Mouse (Mus musculus) cerebellum, postnatal 10 days (tissue): ENCODE measurements at regions not wholly inside any gene's neighbourhood (a gene's known extent, or its start where the extent isn't known, plus 50 kb on each side); places are given as distances from the start of the nearest gene placed in this dataset.

Experiments
- DNase-seq, 2 experiments: peaks; one replicate each; pipeline ENCODE4 v3.0.0; 2021; ENCODE audit warnings: mixed read lengths in 2 of 2

DNA sequence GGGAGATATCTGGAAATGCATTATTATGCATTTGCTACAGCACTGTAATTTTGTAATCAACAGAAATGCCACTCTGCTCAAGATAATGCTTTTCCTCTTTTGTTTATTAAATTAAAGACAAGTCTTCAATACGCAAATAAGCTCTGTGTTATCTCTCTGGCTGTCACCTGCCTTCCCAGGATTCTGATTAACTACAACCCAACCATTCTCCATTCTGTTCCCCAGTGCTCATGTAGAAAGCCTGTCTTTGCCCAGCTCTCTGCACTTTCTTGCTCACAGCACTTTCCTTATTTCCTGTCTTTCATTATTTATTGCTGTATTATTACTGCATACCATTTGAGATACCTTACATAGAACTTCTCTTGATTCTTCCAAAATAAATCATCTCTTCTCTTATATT is 525.6 kb downstream of the Cd109 start:
- DNase-seq, result no peak

DNA sequence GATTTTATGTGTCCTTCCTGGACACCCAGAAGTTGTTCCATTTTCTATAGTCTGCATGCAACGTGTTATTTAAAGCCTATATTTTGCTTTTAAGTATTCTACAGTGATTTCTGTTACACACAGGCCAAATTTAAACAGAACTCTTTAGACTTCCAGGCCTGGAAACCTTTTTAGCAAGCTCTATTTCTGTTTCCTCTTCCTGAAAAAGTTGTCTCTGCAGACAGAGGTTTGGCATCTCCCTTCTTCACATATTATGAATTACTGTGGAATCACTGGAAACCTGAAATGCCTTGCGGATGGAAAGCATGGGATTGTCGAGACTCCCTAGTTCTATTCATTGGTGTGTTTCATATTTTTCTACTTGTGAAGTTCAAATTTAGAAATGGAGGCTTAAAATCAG is 530.7 kb downstream of the Cd109 start:
- no peak for DNase-seq

DNA sequence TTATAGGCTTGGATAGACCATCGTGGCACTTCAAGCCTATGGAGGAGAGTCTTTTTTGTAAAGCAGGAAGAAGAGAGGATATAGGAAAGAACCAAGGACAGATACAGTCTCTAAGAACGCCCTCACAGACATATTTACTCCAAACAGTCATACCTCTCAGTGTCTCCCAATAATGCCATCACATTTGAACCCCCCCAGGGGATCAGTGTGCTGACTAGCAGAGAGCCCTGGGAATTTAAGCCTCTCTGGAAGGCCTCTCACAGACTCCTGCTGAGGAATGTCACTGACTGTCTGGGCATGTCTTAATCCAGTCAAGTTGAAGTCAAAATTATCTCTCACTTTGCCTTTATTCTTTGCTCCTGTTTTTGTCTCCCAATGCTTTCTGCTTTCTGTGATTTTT is 550.2 kb downstream of the Cd109 start:
- DNase-seq, result no peak

DNA sequence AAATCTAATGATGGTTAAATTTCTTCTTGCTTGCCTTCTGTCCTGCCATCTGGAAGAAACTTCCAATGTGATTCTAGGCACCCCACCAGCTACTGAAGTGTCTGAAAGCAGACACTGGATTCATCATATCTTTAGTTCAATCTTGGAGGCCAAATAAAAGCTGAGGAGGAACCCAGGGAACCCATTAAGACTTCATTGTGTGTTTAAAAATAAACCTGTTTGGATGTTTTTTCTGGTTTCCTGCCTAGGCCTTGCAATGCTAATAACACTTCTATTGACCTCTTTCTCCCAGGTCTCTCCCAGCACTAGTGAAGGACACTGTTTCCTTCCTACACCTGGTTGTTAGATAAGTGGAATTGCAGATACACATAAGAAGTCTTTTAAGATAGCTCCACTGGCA is 545.6 kb downstream of the Col12a1 start:
- DNase-seq, result no peak

DNA sequence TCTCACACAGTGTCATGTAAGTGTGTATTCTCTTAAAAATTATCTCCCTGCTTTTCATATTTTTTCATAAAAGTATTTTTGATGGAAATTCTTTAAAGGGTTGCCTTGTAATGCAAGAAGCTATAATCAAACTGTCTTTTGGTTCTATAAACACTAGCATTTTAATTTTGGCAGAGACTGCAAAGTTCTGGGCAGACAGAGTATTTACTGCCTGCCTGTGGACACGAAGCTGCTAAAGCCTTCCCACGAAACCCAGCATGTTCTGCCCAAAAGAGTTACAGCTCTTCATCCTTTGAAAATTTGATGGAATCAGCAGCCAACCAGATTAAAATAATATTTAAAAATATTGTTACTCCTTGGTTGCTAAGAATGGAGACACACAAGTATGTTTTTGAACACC is 538.7 kb downstream of the Col12a1 start:
- peak in 1 of 2 experiments; percentile 5 for DNase-seq

DNA sequence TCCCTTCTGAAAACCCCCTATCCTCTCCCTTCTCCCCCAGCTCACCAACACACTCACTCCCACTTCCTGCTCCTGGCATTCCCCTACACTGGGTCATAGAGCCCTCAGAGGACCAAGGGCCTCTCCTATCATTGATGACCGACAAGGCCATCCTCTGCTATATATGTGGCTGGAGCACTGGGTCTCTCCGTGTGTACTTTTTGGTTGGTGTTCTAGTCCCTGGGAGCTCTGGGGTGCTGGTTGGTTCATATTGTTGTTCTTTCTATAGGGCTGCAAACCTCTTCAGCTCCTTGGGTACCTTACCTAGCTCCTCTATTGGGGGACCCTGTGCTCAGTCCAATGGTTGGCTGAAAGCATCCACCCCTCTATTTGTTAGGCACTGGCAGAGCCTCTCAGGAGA is 523.2 kb downstream of the Col12a1 start:
- no peak for DNase-seq

DNA sequence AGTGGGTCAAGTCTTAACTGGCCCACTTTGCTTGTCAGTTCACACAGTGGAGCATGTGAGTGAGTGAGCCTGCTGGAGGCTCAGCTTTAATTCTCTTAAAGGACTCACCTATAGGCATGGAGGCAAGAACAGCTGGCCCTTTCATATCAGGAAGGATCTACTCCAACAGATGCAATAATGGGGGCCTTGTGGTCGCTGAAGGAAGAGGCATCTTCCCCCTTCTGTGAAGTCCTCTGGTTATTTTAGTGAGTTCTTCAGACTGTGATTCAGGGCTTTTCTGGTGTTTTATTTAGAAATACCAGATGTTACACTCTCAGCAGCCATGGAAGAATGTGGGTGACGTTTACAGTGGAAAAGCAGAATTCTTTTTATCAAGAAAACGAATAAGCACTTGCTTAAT is 516.9 kb downstream of the Col12a1 start:
- no peak for DNase-seq

DNA sequence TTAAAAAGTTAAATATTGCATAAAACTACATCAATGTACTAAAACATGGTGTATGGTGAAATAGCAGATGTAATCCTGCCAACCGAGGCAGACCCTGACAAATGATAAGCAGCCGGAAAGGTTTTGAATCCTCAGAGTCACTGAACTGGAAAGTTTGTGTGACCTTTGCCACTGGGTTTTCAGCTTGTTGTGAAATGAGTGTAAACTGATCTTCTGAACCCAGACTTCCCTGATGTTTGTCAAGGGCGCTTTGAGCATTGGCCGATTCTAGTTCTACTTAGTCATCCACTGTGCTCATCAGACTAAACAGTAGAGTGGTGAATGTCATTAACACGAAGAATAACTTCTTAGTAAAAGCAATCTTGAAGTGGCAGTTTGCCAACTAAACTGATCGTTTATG is 505.3 kb downstream of the Col12a1 start:
- no peak for DNase-seq

DNA sequence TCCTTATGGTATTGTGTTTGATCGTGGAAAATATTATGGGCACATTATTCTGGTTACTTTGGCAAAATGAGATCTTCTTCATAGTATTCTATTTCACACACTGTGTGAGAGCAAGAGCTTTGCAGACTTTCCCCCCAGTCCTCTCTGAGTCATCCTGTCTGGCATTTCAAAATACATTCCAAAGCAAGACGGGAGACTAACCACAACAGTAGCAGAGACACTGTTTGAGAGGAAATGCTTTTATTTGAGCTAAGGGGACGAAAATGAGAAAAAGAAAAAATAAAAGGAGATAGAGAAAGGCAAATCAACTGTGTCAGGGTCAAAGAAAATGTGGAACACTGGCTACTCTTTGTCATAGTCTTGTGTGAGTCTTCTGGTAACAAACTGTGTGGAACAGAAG is 502.6 kb downstream of the Col12a1 start:
- no peak for DNase-seq

DNA sequence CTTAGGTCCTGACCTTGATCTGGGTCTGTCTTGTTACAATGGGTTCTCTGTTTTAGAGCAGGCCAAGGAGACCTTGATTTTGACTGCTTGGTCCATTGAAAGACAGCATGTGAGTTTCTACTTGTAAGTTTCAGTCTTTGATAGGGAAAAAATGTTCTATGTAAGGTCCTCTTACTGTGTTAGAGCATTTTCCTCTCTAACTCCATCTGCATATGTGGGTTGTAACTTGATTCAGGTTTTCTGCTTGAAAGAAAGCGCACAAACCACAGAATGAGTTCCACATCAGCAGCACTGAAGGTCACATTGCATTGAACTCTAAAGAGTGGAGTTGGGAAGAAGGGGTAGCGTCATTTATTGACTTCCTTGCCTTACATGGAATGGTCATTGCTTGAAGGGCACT is 502.2 kb downstream of the Col12a1 start:
- DNase-seq, result no peak

DNA sequence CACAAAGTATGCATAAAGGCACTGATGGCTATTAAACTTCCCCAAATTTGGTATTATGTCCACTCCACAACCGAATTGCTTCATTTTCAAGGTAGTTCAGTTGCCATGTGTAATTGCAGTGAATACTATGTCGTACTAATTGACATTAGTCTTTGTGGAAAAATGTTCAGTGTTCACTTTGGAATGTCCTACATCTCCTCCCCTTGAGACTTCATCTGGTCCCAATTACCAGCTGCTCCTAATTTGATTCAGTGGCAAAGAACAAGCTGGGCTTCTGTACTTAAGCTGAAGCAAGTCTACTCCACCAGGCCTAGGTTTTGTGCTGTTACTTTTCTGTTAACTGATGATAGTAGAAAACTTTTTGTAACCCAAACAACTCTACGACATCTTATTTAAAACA is 485.6 kb downstream of the Col12a1 start:
- DNase-seq, result no peak

DNA sequence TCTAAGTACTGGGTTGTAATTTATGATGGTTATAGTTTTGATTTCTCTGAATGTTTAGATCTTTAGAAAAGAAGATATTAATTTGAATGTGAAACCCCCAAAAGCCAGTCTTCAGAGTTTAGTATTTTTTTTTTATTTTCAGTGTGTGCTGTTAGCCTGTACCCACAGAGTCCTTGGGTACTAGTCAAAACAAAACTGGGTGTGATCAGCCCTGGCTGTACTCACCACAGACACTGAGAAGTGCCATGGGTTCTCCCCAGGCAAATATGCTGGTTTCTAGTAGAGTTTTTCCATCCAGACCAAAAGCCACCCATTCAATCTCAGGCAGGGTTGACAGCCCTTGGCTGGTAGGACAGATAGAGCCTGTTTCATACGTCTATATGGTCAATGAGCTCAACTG is 484.9 kb downstream of the Col12a1 start:
- DNase-seq, result no peak

DNA sequence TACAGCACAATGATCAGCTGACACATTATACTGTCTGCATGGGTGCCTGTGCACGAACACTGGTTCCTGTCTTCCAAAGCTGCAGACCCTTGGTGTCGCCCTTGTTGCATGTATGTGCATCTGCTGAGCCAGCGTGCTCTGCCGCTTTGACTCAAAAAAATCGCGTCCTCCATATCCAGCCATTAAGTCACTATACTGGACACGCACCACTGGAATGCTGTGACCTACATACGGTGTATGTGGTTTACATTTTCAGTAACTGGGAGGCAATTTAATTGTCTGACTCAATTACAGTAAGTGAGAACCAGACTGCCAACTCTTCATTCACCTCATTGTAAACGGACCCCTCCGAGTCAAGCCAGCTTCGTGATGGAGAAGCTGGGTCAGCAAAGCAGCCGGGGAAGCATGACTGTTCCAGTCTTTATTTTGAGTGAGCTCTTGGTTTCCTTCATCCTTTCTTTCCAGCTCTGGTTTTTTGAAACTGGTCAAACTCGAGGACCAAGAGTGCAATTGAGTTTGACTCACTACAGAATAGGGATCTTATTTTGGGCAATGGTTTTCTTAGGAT is 448.9 kb downstream of the Col12a1 start:
- peak; percentile 65 to 71 for DNase-seq

DNA sequence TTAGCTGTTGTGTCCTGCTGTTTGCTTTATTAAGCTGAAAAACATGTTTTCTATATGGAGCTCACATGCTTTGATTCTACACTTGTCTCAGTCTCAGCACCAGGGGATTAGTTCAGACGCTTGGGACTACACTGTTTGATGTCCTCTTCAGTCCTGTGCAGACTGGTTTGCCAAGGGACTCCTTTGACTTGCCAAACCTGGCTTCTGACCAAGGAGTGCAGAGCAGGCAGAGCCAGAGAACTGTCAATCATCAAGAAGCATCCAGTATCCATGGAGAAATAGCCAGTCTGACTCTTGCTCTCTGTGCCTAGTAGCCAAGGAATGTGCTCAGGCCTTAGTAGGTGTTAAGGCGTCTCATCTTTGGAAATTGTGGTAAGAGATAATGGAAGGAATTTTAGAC is 448.4 kb downstream of the Col12a1 start:
- DNase-seq, result peak; percentile 94

DNA sequence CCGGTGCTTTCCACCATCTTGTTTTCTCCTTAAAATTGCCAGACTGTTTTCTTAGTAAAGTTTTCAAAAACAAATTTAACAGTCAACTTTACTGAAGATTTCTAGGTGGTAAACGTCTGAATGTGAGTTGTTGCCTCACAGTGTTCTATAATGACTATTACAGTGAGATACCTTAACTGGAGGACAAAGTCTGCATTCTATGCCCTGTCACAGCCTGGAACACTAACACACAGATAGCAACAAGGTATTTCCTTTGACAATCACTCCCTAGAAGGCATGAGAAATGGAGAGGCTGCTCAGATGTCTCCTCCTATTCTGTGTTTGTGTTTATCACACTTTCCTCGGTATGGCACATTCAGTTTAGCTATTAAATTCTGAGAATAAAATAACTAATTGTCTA is 430.8 kb downstream of the Col12a1 start:
- no peak for DNase-seq

DNA sequence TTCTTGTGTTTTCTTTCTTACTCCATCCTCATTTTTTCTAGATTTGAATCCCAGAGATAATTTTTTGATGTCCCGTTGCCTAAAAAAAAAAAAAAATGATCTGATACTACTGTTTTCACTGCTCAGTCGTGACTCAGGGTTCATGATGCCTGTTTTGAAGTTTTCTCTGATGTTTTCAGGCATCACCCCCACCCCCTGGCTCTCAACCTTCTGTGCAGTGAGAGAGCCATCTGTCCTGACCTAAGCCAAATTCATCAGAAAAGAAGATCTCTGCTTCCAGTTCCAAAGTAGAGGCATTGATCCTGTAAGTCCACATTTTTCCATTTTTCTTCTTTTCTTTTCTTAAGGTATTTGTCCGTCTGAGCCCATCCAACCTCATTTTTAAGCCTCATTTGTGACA is 423.3 kb downstream of the Col12a1 start:
- peak; percentile 68 to 78 for DNase-seq

DNA sequence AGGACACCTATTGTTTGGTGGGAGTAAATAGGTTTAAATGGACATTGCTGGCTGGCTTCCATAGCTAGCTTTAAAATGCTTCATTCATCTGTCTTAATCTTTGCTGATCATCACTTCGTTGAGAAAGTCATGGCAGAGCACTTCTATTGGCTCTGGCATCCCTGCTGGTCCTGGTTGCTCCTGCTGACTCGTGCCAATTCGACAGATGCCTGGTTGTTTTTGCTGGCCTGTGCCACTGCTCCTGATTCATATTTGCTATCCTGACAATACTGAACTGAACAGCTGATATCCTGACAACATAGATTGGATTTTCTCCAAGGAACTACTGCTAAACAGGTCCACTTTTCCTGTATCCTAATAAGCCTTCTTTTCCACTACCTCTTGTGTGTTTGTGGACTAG is 417.1 kb downstream of the Col12a1 start:
- peak; percentile 87 to 91 for DNase-seq

DNA sequence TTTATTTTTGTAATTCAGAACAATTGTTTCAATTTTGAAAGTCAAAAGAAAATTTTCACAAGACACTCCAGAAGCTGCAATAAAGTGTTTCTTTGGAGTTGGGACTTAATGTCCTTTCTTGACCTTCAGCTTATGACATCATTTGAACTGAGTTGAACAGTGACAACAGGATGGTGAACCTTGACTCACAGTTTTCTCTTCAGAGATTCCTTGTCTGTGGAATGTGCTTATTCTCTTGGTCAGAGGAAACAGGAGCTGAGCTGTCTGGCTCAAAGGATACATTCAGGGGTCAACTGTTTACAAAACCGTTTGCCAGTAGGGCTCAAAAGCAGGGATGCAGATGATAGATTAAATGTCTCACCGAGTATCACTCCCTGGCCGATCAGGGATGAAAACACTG is 408.0 kb downstream of the Col12a1 start:
- no peak for DNase-seq

DNA sequence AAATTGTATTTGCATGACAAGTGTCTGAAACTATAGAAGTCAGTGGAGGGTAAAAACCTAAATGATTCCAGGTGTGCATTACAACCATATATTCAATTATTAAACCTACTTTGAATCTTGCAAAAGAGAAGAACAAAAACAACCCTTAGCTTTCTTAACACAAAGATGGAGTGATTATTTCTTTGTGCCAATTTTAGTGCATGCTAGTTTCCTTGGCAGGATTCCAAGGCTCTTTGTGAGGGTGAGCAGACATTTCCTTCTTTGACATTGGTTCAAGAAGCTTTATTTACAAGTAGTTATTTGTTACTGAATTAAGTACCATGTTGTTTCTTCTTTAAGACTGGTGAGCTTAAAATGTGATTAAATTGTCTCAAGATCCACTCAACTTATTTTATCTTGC is 401.2 kb downstream of the Col12a1 start:
- peak; percentile 20 to 49 for DNase-seq

DNA sequence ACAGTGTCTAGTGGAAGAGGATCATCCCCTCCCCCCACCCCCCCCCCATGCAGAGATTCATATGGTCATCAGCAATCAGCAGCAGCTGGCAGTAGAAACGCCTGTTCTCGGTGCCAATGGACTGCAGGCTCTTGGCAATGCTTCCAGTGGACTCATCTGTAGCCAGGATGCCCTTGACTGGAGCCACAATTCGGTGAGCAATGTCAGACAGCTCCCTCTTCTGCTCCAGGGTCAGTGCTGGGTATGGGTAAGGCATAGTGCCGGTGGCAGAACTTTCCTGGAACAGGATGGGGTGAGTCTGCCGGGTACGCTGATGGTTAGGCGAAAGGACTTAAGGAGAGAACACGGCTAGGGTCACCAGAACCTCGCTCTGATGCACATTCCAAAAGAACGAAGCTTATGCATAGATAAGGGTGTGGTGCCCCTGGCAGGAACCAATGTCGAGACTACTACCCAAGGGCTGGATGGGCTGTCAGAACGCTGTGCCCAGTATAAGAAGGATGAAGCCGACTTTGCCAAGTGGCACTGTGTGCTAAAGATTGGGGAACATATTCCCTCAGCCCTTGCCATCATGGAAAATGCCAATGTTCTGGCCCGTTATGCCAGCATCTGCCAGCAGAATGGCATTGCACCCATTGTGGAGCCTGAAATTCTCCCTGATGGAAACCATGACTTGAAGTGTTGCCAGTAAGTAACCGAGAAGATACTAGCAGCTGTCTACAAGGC is 372.1 kb downstream of the Col12a1 start:
- DNase-seq, result peak; percentile 94

DNA sequence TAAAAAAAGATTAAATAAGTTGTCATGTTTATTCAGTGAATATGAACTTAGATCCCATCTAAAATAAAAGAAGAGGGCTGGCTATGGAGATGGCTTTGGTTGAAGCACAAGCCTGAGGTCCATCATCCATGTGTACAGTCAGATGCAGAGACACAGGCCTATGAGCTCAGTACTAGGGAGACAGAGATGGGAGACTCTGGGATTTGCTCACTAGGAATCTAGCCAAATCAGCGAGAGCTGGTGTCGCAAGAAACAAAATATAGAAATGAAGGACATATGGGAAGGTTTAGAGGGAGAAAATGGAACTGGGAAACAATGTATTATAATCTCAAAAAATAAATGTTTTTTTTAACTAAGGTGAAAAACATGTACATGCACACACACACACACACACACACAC is 326.6 kb downstream of the Col12a1 start:
- DNase-seq, result no peak

DNA sequence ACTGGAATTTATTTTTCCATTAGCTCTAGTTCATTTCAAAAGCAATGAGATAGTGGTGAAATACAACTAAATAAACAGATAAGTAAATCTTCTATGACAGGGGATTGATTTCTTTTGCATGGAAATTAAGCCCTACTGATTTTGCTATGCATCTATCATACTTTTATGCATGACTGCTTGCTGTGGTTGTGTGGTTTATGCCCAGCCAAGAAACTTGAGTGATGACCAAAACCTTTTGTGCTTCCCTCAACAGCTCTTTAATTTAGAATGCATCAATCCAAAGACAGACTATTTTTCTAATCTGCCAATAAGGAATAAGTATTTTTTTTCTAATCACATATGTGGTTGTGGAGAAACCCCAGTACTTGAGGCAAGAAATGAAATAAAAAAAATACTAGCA is 303.6 kb downstream of the Col12a1 start:
- no peak for DNase-seq

DNA sequence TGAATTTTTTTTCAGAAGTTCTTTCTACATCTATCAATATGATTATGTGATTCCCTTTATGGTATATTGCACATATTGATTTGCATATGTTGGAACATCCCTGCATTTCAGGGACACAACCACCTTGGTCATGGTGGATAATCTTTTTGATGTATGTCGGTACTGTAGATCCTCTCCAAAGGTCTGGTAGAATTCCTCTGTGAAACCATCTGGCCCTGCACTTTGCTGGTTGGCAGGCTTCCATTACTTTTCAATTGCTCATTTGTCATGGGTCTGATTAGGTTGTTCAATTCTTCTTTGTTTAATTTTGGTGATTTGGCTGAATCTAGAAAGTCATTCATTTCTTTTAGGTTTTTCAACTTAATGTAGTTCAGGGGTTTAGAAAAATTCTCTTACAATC is 288.2 kb downstream of the Col12a1 start:
- DNase-seq, result peak; percentile 85 to 87

DNA sequence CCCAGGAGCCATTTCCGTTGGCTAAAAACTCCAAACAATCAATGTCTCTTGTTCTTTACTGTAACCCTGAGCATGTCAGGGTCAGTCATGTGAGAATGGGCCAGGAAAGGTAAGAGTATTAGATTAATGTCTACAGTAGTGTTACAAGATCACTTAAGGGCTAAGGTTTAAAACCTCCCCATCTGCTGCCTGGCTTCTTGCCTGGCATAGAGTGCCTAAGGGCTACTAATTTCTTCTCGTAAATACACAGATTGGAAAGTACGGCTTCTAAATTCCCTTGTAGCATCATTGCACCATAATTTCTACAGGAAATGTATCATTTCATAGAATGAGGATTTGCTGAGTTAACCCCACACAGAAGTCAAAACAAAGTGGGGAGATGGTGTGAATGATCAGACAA is 281.0 kb downstream of the Col12a1 start:
- peak; percentile 25 to 56 for DNase-seq
